Mouse (Mus musculus): ENCODE data around the gene Bag5. TPM values are rescaled to one million over a fixed set of nuclear protein-coding genes. Genes with fewer than 3 reads are reported as not detected.
A peak's percentile ranks its signal among the peaks of the same experiment; 100 is the strongest.
"Not testable (repeated sequence)": the region's sequence is repeated elsewhere in the genome, so short reads cannot be mapped to it uniquely, and the experiment has no call there.

The Bag5 gene
- polyA plus RNA-seq, 1 experiment: 0.63 TPM

GRCm38 (mm10) chr12:111669000-111669788 is 43.9 kb downstream of the Bag5 start:
- Histone ChIP-seq H3K27me3 (ENCODE audit: control insufficient read depth) (peaks cover 60% of the 10 kb centered on the region), H3K4me3 (replicated peaks) (no peak overlapping the region), H3K4me1 (ENCODE audit: control insufficient read depth) (peaks cover 24% of the 10 kb centered on the region), H3K9me3 (ENCODE audit: control insufficient read depth, low read length) (peaks cover 7% of the 10 kb centered on the region; the same call in 1 of the 2 replicates), H3K36me3 (ENCODE audit: control insufficient read depth) (no peaks in the 10 kb centered on the region; the same call in none of the 2 replicates)
- TF ChIP-seq GATA1 (IDR thresholded peaks at IDR 0.05; ENCODE audit: low read length): no peak
- no peak for TF ChIP-seq TAL1 (IDR thresholded peaks at IDR 0.05; ENCODE audit: low read length)

GRCm38 (mm10) chr12:111668457-111668912 is 44.6 kb downstream of the Bag5 start:
- H3K4me1 ChIP-seq (ENCODE audit: control insufficient read depth): peaks cover 24% of the 10 kb centered on the region

GRCm38 (mm10) chr12:111667421-111667820 is 45.6 kb downstream of the Bag5 start:
- Histone ChIP-seq H3K9me3 (ENCODE audit: control insufficient read depth, low read length) (peaks cover 7% of the 10 kb centered on the region; the same call in 1 of the 2 replicates), H3K4me1 (ENCODE audit: control insufficient read depth) (peaks cover 22% of the 10 kb centered on the region), H3K36me3 (ENCODE audit: control insufficient read depth) (no peaks in the 10 kb centered on the region; the same call in none of the 2 replicates), H3K4me3 (replicated peaks) (no peak overlapping the region), H3K27me3 (ENCODE audit: control insufficient read depth) (peaks cover 43% of the 10 kb centered on the region)
- TF ChIP-seq GATA1 (IDR thresholded peaks at IDR 0.05; ENCODE audit: low read length) (no peak), TAL1 (IDR thresholded peaks at IDR 0.05; ENCODE audit: low read length) (no peak)

More at GRCm38 (mm10) chr12:111668457-111668912, 44.6 kb downstream of the Bag5 start:
- TF ChIP-seq TAL1 (IDR thresholded peaks at IDR 0.05; ENCODE audit: low read length) (no peak), GATA1 (IDR thresholded peaks at IDR 0.05; ENCODE audit: low read length) (no peak)
- Histone ChIP-seq H3K27me3 (ENCODE audit: control insufficient read depth) (peaks cover 53% of the 10 kb centered on the region), H3K36me3 (ENCODE audit: control insufficient read depth) (no peaks in the 10 kb centered on the region; the same call in none of the 2 replicates), H3K4me3 (replicated peaks) (peak overlapping the region; percentile 32), H3K9me3 (ENCODE audit: control insufficient read depth, low read length) (peaks cover 7% of the 10 kb centered on the region; the same call in 1 of the 2 replicates)

GRCm38 (mm10) chr12:111666380-111666779 is 46.7 kb downstream of the Bag5 start:
- Histone ChIP-seq H3K4me3 (replicated peaks) (no peak overlapping the region), H3K9me3 (ENCODE audit: control insufficient read depth, low read length) (peaks cover 4% of the 10 kb centered on the region; the same call in 1 of the 2 replicates), H3K27me3 (ENCODE audit: control insufficient read depth) (peaks cover 32% of the 10 kb centered on the region), H3K4me1 (ENCODE audit: control insufficient read depth) (peaks cover 13% of the 10 kb centered on the region), H3K36me3 (ENCODE audit: control insufficient read depth) (peaks cover 2% of the 10 kb centered on the region)
- TF ChIP-seq GATA1 (IDR thresholded peaks at IDR 0.05; ENCODE audit: low read length): no peak
- TF ChIP-seq TAL1 (IDR thresholded peaks at IDR 0.05; ENCODE audit: low read length): no peak

GRCm38 (mm10) chr12:111665041-111665880 is 47.8 kb downstream of the Bag5 start:
- Histone ChIP-seq H3K36me3 (ENCODE audit: control insufficient read depth) (peaks cover 5% of the 10 kb centered on the region), H3K4me3 (replicated peaks) (no peak overlapping the region), H3K9me3 (ENCODE audit: control insufficient read depth, low read length) (no peaks in the 10 kb centered on the region; the same call in 1 of the 2 replicates), H3K4me1 (ENCODE audit: control insufficient read depth) (peaks cover 7% of the 10 kb centered on the region), H3K27me3 (ENCODE audit: control insufficient read depth) (peaks cover 21% of the 10 kb centered on the region)
- TF ChIP-seq TAL1 (IDR thresholded peaks at IDR 0.05; ENCODE audit: low read length): no peak
- TF ChIP-seq GATA1 (IDR thresholded peaks at IDR 0.05; ENCODE audit: low read length): no peak

GRCm38 (mm10) chr12:111664144-111664634 is 48.9 kb downstream of the Bag5 start:
- peaks cover 10% of the 10 kb centered on the region for H3K27me3 ChIP-seq (ENCODE audit: control insufficient read depth)
- H3K9me3 ChIP-seq (ENCODE audit: control insufficient read depth, low read length): no peaks in the 10 kb centered on the region
- TF ChIP-seq GATA1 (IDR thresholded peaks at IDR 0.05; ENCODE audit: low read length) (no peak), TAL1 (IDR thresholded peaks at IDR 0.05; ENCODE audit: low read length) (no peak)
- H3K36me3 ChIP-seq (ENCODE audit: control insufficient read depth): peaks cover 12% of the 10 kb centered on the region
- H3K4me1 ChIP-seq (ENCODE audit: control insufficient read depth): peaks cover 7% of the 10 kb centered on the region
- no peak overlapping the region for H3K4me3 ChIP-seq (replicated peaks)

GRCm38 (mm10) chr12:111663228-111664143 is 49.6 kb downstream of the Bag5 start:
- H3K27me3 ChIP-seq (ENCODE audit: control insufficient read depth): peaks cover 3% of the 10 kb centered on the region
- no peak for TF ChIP-seq GATA1 (IDR thresholded peaks at IDR 0.05; ENCODE audit: low read length)
- no peak for TF ChIP-seq TAL1 (IDR thresholded peaks at IDR 0.05; ENCODE audit: low read length)
- no peaks in the 10 kb centered on the region for H3K9me3 ChIP-seq (ENCODE audit: control insufficient read depth, low read length)
- H3K4me1 ChIP-seq (ENCODE audit: control insufficient read depth): peaks cover 3% of the 10 kb centered on the region
- peaks cover 14% of the 10 kb centered on the region for H3K36me3 ChIP-seq (ENCODE audit: control insufficient read depth)
- no peak overlapping the region for H3K4me3 ChIP-seq (replicated peaks)

GRCm38 (mm10) chr12:111661554-111661953 is 51.5 kb downstream of the Bag5 start:
- not testable (repeated sequence) for H3K9me3 ChIP-seq (ENCODE audit: control insufficient read depth, low read length); H3K4me1 ChIP-seq (ENCODE audit: control insufficient read depth); H3K4me3 ChIP-seq (replicated peaks); H3K27me3 ChIP-seq (ENCODE audit: control insufficient read depth)
- peaks cover 30% of the 10 kb centered on the region for H3K36me3 ChIP-seq (ENCODE audit: control insufficient read depth)
